Mouse (Mus musculus) lung, embryonic 14.5 days (tissue): ENCODE results near the gene Pmpcb. TPM values are rescaled to one million over a fixed set of nuclear protein-coding genes. Genes with fewer than 3 reads are reported as not detected.

ENCODE experiments used
- ATAC-seq: fragments of 200-750 bp; cut with Nextera tagmentation; 2 replicates; pipeline ENCODE4 v1.8.0; 2017; ENCODE audit warnings: mild to moderate bottlenecking, moderate TSS enrichment, moderate library complexity; ENCODE audit not compliant: insufficient read depth
- DNase-seq: peaks from one replicate; pipeline ENCODE4 v3.0.0-alpha.2; 2015
- H3K27ac ChIP-seq: fragments of 300-500 bp; sonication (generic); 2 replicates; pipeline ENCODE4 v1.5.1; 2014; ENCODE audit warnings: low read depth, mild to moderate bottlenecking, moderate library complexity
- H3K27me3 ChIP-seq: fragments of 300-500 bp; sonication (generic); 2 replicates; pipeline ENCODE4 v1.6.1; 2014; ENCODE audit warnings: low read length, control low read depth; ENCODE audit not compliant: insufficient read depth
- H3K36me3 ChIP-seq: fragments of 300-500 bp; sonication (generic); 2 replicates; pipeline ENCODE4 v1.6.1; 2014; ENCODE audit warnings: control low read depth; ENCODE audit not compliant: insufficient read depth
- H3K4me1 ChIP-seq: fragments of 300-500 bp; sonication (generic); 2 replicates; pipeline ENCODE4 v1.6.1; 2014; ENCODE audit warnings: antibody characterized with exemption, control low read depth; ENCODE audit not compliant: insufficient read depth
- H3K4me2 ChIP-seq: fragments of 300-500 bp; sonication (generic); 2 replicates; pipeline ENCODE4 v1.6.1; 2014; ENCODE audit warnings: mild to moderate bottlenecking
- H3K4me3 ChIP-seq: fragments of 300-500 bp; sonication (generic); 2 replicates; pipeline ENCODE4 v1.5.1; 2014; ENCODE audit warnings: low read depth, low read length
- H3K9ac ChIP-seq: fragments of 300-500 bp; sonication (generic); 2 replicates; pipeline ENCODE4 v1.6.1; 2014
- H3K9me3 ChIP-seq: fragments of 300-500 bp; sonication (generic); 2 replicates; pipeline ENCODE4 v1.6.1; 2016; ENCODE audit warnings: low read depth, low read length, control low read depth
- CTCF ChIP-seq: IDR thresholded peaks from 2 replicates; pipeline ENCODE4 v1.5.1; 2016; ENCODE audit warnings: antibody characterized with exemption, low read depth
- WGBS: fragments of 180-500 bp; shearing (Covaris S2); extraction: QIAGEN DNeasy Blood & Tissue Kit; methylation state at CpG from one replicate; pipeline ENCODE4 v1.1.7; 2014; 5-methylcytosine and 5-hydroxymethylcytosine counted together
- polyA plus RNA-seq: library from polyadenylated mRNA; unstranded; fragments of >200 nt; fragmentation: Nextera tagmentation; extraction: Ambion mirVana; gene quantifications from 2 replicates; pipeline ENCODE4 v1.2.1, GENCODE M21; 2014

Gene Pmpcb
- polyA plus RNA-seq, 1 experiment from 2014 or later: 85.6 TPM

DNA sequence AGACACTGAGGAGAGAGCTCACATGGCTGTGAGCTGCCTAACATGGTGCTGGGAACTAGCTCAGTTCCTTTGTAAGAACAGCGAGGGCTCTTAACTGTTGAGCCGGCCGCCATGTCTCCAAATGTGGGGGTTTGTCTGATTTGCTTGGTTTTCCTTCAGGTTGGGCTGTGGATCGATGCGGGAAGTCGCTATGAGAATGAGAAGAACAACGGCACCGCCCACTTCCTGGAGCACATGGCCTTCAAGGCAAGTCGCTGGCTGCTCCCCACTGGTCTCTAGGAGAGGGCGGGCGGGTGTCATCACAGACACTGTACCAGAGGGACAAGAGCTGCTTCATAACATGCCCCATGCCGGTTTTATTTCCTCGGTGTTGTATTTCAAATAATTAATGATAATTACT lies 2.9 kb downstream of the Pmpcb start:
- H3K27ac ChIP-seq: no peak overlapping the region
- H3K36me3 ChIP-seq: peaks cover 61% of the 10 kb centered on the region
- peaks cover 6% of the 10 kb centered on the region; the same call in 1 of the 2 replicates for H3K4me1 ChIP-seq
- H3K4me3 ChIP-seq: no peak overlapping the region
- no peaks in the 10 kb centered on the region for H3K27me3 ChIP-seq
- no peaks in the 10 kb centered on the region for H3K9me3 ChIP-seq
- WGBS: 82% methylated on average over 13 of the region's 13 CpGs
- TF ChIP-seq CTCF: no peak
- H3K9ac ChIP-seq: no peak overlapping the region
- no peak overlapping the region for H3K4me2 ChIP-seq
- no peak for DNase-seq
- ATAC-seq: no peak

DNA sequence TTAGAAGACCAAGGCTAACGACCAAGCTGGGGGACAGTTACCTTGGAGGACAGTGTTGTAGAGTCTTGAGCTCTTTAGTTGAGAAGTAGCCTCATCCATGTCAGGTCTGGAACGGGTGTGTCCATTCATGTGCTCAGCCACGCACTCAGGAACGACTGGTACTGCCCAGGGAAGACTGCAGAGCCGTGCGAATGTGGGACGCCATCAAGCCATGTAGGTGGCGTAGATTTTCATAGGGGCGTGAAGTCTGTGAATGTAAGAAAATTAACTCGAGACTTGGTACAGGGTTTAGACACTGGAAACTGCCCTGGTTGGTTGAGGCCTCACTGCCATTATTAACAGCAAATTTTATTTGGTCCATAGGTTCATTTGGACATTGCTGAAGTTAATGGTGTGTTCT lies 6.7 kb downstream of the Pmpcb start:
- Histone ChIP-seq H3K9me3 (no peaks in the 10 kb centered on the region), H3K9ac (no peak overlapping the region), H3K36me3 (peaks cover 97% of the 10 kb centered on the region), H3K27ac (no peak overlapping the region), H3K4me2 (no peak overlapping the region), H3K4me3 (no peak overlapping the region), H3K4me1 (no peaks in the 10 kb centered on the region), H3K27me3 (no peaks in the 10 kb centered on the region)
- no peak for ATAC-seq
- 94% methylated on average over 10 of the region's 10 CpGs for WGBS
- no peak for TF ChIP-seq CTCF
- no peak for DNase-seq

DNA sequence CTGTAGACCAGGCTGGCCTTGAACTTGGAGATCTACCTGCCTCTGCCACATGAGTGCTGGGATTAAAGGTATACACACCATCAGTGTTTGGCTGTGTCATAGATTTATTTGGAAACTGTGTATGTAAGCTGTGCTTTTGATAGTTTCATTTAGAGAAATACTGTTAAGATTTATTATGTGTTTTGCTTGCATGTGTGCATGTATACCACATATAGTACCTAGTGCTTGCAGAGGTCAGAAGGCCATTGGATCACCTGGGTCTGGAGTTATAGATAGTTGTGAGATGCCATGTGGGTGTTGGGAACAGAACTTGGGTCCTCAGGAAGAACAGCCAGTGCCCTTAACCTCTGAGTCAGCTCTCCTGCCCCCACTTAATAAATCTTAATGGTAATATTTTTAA lies 7.7 kb downstream of the Pmpcb start:
- H3K4me1 ChIP-seq: no peaks in the 10 kb centered on the region

DNA sequence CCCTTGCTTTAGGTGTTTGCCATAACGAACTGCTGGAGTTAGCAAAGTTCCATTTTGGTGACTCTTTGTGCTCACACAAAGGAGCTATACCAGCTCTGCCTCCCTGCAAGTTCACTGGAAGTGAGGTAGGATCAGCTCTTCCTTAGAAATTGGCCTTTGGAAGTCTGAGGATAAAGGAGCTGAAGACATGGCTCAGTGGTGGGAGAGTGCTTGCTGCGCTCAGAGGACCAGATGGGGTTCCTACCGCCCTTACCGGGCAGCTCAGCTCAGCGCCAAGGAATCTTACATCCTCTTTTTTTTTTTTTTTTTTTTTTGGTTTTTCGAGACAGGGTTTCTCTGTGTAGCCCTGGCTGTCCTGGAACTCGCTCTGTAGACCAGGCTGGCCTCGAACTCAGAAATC lies 9.0 kb downstream of the Pmpcb start:
- Histone ChIP-seq H3K27ac (no peak overlapping the region), H3K9me3 (no peaks in the 10 kb centered on the region), H3K4me2 (no peak overlapping the region), H3K27me3 (no peaks in the 10 kb centered on the region), H3K4me3 (no peak overlapping the region), H3K9ac (no peak overlapping the region), H3K4me1 (no peaks in the 10 kb centered on the region), H3K36me3 (peaks cover 93% of the 10 kb centered on the region)
- 96% methylated on average over 6 of the region's 8 CpGs for WGBS
- ATAC-seq: no peak
- no peak for DNase-seq
- TF ChIP-seq CTCF: no peak

More for the DNA sequence above, 7.7 kb downstream of the Pmpcb start:
- no peak overlapping the region for H3K4me3 ChIP-seq
- no peak overlapping the region for H3K4me2 ChIP-seq
- no peak overlapping the region for H3K9ac ChIP-seq
- H3K27me3 ChIP-seq: no peaks in the 10 kb centered on the region
- no peaks in the 10 kb centered on the region for H3K9me3 ChIP-seq
- DNase-seq: no peak
- H3K27ac ChIP-seq: no peak overlapping the region
- no peak for ATAC-seq
- H3K36me3 ChIP-seq: peaks cover 95% of the 10 kb centered on the region
- TF ChIP-seq CTCF: no peak

DNA sequence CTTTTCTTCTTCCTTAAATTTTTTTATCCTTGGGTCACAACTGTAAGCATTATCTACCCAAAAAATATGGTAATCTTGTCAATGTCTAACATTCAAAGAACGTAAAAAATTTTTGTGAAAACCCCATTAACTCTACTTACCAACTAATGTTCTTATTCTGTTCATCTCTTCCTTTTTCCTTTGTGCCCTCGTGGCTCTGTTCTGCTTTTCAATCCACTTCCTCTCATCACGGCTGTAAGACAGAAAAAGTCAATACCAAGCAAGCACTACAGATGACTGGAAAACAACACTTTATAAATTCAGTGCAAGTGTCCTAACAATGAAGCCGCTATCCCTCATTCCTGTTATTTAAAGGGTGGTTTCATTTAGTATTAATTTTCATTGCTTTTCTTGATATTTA lies 31.6 kb downstream of the Pmpcb start:
- Histone ChIP-seq H3K9me3 (no peaks in the 10 kb centered on the region), H3K27ac (no peak overlapping the region), H3K4me3 (no peak overlapping the region), H3K9ac (no peak overlapping the region), H3K4me1 (no peaks in the 10 kb centered on the region), H3K36me3 (peaks cover 64% of the 10 kb centered on the region), H3K27me3 (no peaks in the 10 kb centered on the region), H3K4me2 (no peak overlapping the region)
- WGBS: 90% methylated on average over 4 of the region's 4 CpGs
- DNase-seq (no peak), ATAC-seq (no peak)
- TF ChIP-seq CTCF: no peak

DNA sequence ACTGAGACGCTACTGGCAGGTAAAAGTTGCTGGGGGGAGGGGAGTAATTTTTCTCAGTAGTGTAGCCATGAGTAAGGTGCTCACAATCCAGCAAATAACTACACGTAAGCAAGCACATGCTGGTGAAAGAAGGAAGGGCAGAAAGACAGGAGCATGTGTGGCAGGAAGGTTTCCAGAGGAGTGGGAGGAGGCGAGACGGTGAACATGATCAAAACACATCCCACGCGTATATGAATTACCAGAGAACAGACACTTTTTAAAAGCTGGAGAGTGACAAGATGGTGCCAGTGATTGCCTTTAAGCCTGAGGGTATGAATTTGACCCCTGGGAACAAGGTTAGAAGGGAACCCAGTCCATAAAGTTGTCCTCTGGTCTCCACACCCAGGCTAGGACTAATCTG lies 32.9 kb downstream of the Pmpcb start:
- no peak overlapping the region; the same call in 1 of the 2 replicates for H3K9ac ChIP-seq
- H3K4me2 ChIP-seq: no peak overlapping the region
- no peak for TF ChIP-seq CTCF
- DNase-seq (no peak), ATAC-seq (no peak)
- no peaks in the 10 kb centered on the region for H3K9me3 ChIP-seq
- H3K27ac ChIP-seq: no peak overlapping the region
- no peaks in the 10 kb centered on the region for H3K27me3 ChIP-seq
- H3K36me3 ChIP-seq: peaks cover 63% of the 10 kb centered on the region
- 92% methylated on average over 6 of the region's 6 CpGs for WGBS
- no peaks in the 10 kb centered on the region for H3K4me1 ChIP-seq
- no peak overlapping the region for H3K4me3 ChIP-seq

DNA sequence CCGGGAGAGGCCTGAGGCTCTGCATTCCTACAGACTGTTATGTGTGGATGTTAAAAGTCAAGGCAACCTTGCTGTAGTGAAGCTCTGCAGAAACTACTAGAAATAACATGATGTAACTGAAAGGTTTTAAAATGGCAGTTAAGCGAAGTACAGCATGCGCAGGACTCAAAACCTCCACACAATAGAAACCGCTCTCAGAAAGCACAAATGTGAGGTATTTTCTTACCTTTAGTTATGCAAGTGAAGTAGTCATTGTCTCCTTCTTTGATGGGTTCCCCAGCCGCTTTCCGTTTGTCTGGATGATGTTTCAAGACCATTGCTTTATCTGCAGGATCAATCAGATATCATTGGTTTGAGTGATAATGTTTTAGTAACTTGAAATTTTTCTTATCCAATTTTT lies 39.5 kb downstream of the Pmpcb start:
- peaks cover 64% of the 10 kb centered on the region for H3K36me3 ChIP-seq
- no peaks in the 10 kb centered on the region for H3K9me3 ChIP-seq
- TF ChIP-seq CTCF: no peak
- H3K9ac ChIP-seq: no peak overlapping the region
- H3K4me2 ChIP-seq: no peak overlapping the region
- H3K27ac ChIP-seq: no peak overlapping the region
- WGBS: 93% methylated on average over 6 of the region's 6 CpGs
- H3K27me3 ChIP-seq: no peaks in the 10 kb centered on the region
- no peak for DNase-seq
- no peaks in the 10 kb centered on the region for H3K4me1 ChIP-seq
- no peak overlapping the region for H3K4me3 ChIP-seq
- no peak for ATAC-seq
